Mouse (Mus musculus) ES-E14 (cell line): Measurements from ENCODE around the gene Rem2.

ENCODE experiments used
- CHD2 ChIP-seq: IDR thresholded peaks from 2 replicates; pipeline ENCODE4 v1.6.1; 2014; ENCODE audit warnings: mild to moderate bottlenecking, low read depth, low read length, inconsistent platforms
- HCFC1 ChIP-seq: IDR thresholded peaks from 2 replicates; pipeline ENCODE4 v1.6.1; 2012; ENCODE audit warnings: low read length, inconsistent platforms, borderline replicate concordance; ENCODE audit not compliant: insufficient read depth
- MAFK ChIP-seq: IDR thresholded peaks from 2 replicates; pipeline ENCODE4 v1.6.1; 2014; ENCODE audit warnings: mild to moderate bottlenecking, low read depth, low read length, inconsistent platforms; ENCODE audit not compliant: insufficient read depth
- ZC3H11A ChIP-seq: IDR thresholded peaks from 2 replicates; pipeline ENCODE4 v1.6.1; 2012; ENCODE audit warnings: low read depth, mild to moderate bottlenecking, inconsistent platforms, low read length, borderline replicate concordance
- ZNF384 ChIP-seq: IDR thresholded peaks from 2 replicates; pipeline ENCODE4 v1.6.1; 2012; ENCODE audit warnings: low read depth, low read length, inconsistent platforms

DNA sequence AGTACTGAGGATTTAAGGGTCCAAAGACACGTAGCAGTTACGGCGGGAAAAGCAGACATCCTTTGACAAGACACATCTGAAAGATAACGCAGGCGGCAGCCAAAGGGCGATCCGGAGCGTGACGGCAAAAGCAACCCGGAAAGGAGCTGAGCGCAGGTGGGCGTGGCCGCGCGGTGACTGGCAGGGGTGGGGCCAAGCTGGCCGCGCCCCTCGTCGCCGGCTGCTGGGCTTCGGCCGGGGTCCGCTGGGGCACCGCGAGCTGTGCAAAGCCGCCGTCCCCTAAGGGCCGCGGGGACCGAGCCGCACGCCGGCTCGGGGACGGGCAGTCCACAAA is 12.0 kb upstream of the Rem2 start, which contains the start of gene Lrp10:
- 0 out of 2 replicates have a peak, but pooled peaks have one; percentile 33 for TF ChIP-seq HCFC1
- no peak for TF ChIP-seq ZNF384
- no peak for TF ChIP-seq MAFK
- no peak for TF ChIP-seq ZC3H11A
- TF ChIP-seq CHD2 = no peak
